Mouse (Mus musculus): ENCODE measurements around the gene Irf2bpl.

GRCm38 (mm10) chr12:86857290-86857689, 27.3 kb downstream of the Irf2bpl start:
- TF ChIP-seq GATA1 (IDR thresholded peaks at IDR 0.05; ENCODE audit: borderline replicate concordance, low read length) (no peak), FLI1 (IDR thresholded peaks at IDR 0.05; ENCODE audit: low read length) (no peak)

Measured in megakaryocyte, embryonic 14.5 days (primary cell).